Mouse (Mus musculus) CD4-positive, CD25-positive, alpha-beta regulatory T cell, adult 4 months (primary cell): ENCODE data around the gene Cpxm1. TPM values are rescaled to one million over a fixed set of nuclear protein-coding genes. Genes with fewer than 3 reads are reported as not detected.

Experiments used
- ATAC-seq: one replicate; pipeline ENCODE4 v1.8.0; 2017
- polyA plus RNA-seq, 2 experiments: library from polyadenylated mRNA; unstranded; fragments of 100-300 nt; shearing (Covaris generic); gene quantifications; one replicate each; pipeline ENCODE4 v1.2.1; 2017

Cpxm1 gene
- under 1 TPM in 1 of 2 experiments, not detected in 1; 0.48 TPM for polyA plus RNA-seq

DNA sequence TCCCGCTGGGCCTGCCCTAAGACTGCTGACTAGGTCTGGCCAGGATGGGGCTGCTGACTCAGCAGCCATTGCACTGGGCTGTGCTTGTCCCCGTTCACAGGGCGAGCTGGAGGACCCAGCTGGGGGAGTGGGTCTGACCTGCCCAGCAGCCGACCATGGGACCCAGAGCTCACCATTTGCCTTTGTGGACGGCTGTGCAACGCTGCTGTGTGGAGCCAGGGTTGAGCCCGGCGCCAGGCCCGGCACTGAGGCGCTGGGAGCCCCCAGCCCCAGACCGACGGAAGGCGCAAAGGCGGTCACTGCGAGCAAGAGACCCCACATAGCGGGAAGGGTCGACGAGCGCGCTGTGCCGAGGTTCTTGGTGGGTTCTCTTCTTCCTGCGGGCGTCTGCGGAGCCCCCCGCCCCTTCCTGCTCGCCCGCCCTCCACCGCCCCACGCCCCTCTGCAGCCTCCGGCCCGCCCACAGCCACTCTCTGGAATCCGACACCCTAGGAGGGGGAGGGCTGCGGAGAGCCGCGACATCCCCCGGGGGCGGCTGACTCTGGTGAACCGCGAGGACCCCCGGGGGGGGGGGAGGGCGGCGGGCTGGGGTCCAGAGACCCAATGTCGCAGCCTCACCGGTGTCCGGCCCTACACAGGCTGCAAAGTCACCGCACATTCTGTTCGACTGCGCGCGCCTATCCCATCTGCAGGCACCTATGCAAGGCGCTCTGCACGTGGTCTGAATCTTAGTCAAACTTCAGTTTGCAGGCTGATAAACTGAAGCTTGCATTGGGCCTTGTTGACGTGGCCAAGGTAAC is at the start of gene Cpxm1:
Gene Cpxm1, minus strand, starts transcription at position 389 of the 800 bp plus-strand sequence.
- ATAC-seq: no peak

DNA sequence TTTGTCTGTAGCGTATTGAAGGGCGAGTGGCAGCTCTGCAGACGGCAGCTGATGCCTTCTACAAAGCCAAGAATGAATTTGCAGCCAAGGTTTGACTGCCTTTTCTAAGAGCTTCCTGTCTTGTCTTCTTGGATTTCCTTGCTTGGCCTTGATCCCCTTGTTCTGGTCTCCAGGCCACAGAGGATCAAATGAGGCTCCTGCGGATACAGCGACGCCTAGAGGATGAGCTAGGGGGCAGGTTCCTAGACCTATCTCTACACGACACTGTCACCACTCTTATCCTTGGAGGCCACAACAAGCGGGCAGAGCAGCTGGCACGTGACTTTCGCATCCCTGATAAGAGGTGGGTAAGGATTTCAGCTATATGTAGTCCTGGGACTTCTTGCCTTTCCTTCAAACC is 44.8 kb upstream of the Cpxm1 start:
- no peak for ATAC-seq

DNA sequence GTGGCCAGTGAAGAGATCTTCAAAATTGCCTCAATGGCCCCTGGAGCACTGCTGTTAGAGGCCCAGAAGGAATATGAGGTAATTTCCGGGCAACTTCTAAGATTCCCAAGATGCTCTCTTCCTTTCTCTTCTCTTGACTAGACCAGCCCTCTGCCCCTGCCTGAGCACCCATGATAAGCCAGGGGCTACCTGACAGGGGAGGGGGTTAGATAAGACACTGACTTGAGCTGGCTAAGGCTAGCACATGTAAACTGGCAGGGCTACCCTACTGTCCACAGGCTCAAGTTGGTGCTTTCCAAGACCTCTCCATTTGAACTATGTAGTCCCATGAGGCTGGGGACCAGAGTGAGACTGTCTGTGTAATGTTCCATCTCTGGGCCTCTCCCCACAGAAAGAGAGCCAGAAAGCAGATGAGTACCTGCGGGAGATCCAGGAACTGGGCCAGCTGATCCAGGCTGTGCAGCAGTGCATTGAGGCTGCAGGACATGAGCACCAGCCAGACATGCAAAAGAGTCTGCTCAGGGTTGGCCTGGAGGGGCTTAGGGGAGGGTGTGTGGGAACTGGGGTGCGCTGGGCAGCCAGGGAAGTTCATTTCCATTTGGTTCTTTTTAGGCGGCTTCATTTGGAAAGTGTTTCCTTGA is 42.6 kb upstream of the Cpxm1 start:
- no peak for ATAC-seq

DNA sequence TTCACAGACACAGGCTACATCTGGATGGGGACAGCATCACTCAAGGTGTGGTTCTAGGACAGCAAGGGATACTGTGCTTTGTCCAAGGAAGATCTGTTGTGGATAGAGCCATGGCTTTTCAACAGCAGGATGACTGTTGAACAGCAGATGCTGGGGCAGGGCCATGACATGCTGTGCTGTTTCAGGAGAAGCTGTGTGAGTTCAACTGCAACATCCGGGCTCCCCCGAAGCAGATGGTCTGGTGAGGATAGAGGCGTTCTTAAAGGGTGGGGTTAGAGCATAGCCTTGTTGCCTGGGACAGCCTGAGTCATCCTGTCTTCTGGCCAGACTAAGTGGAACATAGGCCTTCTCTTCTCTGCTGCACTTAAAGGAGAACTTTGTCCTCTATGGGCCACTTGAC is 41.5 kb upstream of the Cpxm1 start:
- no peak for ATAC-seq

DNA sequence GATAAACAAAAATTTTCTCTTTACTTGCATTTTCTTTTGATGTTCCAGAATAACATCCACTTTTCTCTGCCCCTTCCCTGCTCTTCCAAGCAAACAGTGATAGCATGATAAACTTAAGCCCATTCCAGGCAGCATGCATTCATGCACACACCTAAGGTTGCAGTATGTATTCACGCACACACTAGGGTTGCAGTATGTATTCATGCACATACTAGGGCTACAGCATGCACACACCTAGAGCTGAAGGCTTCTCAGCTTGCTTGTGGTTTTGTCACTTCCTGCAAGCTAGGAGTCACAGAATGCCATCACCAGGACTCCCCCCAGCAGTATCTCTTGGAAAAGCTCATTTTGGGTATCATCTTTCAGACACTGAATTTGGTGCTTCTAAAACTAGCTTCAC is 39.4 kb upstream of the Cpxm1 start:
- no peak for ATAC-seq

DNA sequence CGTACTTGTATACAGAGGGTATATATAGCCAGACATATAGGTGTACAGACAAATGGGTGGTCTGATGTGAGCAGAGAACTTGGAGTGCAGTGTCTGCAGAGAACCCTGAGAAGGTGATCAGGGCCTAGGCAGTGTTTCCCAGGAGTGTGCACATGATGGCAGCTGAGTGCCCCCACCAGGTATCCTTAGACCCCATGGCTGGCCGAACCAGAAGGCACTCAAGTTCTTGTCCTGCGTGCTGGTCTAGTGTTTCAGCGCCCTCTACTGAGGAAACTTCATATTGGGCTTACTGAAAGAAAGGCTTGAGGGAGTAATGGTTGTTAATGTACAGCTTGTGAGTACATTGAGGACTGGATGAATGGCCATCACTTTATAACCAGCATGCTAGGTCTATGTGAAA is 35.8 kb upstream of the Cpxm1 start:
- ATAC-seq: peak; percentile 62

DNA sequence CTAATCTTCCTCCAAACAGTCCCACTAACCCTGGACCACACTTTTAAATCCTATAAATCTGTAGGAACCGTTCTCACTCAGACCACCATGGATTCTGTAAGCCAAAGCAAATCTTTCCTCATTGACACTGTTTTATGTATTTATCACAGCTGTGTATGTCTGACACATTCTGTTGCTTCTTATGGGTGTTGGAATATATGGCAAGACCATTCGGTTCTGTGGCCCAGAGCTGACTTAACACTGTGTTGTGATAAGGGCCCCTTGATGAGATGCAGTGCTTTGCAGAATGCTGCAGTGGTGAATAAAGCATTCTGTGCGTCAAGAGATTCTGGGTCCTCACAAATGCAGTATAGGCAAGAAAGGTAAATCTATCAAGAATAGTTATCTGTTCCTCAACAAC is 34.8 kb upstream of the Cpxm1 start:
- no peak for ATAC-seq

DNA sequence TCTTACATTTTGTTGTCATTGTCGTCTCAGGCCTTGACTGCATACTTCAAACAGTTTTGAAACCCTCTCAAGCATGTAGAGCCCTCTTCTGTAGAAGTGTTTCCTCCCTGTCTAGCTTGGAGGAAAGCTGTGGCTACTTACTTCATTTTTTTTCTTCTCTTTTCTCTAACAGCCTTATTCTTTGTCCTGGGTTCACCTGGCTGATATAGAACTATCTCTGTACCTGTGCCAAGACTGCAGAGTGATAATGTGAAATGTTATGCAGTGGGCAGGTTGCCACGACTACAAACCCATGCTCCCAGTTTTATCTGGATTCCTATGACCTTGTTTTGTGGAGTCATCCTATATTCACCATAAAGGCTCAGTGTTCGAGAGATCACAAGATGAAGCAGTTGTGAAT is 33.1 kb upstream of the Cpxm1 start:
- ATAC-seq: no peak

DNA sequence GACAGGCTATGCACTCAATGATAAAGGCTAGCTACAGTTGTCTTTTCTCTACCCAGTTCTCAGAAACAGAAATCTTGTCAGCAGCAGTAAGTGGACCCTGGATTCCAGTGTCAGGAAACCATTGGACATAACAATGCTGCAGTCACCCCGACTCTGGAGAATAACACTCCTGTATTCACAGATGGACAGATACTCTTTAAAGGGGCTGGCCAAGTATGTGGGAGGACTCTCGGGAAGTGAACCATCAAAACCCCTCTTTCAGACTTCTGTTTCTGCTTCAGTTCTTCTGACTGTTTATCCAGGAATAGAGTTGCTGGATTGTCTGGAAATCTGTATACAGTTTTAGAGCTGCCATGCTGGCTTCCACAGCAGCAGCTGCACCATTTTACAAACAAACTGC is 32.5 kb upstream of the Cpxm1 start:
- ATAC-seq: no peak

DNA sequence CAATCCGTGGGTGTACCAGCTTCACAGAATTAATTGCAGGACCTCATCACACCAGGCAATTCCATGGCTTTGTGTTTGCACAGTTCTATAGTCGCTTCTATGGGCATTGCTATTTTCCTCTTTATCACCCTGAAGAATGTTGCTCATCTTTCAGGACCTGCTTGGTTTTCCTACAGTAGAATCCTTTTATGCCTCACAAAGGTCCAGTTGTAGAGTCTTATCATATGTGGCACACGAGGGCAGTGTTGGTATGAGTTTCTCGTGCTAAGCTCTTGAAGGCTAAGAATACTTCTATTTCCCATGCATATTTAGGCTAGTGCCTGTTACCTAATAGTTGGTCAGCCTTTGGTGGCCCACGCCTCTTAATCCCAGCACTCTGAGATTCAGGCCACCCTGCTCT is 27.7 kb upstream of the Cpxm1 start:
- ATAC-seq: no peak

DNA sequence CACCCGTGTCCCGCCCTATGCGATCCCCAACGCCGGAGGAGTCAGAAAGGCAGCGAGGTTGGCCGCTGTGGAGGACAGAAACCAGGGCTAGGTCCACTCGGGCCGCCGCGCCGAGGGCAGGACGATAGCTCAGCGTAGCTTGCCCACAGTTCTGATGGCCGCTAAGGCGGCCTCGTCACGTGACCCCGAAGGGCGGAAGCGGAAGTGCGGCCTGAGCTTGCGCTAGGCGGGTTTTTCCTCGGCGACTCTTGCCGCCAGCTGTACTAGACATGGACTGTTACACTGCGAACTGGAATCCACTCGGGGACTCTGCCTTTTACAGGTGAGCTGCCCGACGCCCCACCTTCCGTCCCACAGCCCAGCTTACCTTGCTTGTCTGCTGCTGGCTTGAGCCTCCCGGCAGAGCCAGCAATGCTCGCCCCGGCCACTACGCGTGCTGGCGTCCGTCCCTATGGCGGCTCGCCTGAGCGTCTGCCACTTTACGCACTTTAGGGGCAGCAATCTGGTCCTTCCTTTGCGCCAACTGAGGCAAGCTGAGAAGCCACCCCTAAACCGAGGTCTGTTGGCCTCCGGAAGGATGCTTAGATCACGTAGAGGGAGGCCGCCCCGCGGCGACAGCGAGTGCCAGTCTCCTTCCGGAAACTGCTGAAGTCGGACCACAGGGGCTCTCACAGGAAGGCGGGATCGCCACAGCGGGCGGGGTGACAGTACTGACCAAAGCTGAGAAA is 26.9 kb upstream of the Cpxm1 start, which contains the start of the genes Vps16 and Pced1a:
Gene Vps16, plus strand, starts transcription at position 214 of the 728 bp plus-strand sequence.
Gene Pced1a, minus strand, starts transcription at position 576 of the 728 bp plus-strand sequence.
- ATAC-seq: peak; percentile 91

DNA sequence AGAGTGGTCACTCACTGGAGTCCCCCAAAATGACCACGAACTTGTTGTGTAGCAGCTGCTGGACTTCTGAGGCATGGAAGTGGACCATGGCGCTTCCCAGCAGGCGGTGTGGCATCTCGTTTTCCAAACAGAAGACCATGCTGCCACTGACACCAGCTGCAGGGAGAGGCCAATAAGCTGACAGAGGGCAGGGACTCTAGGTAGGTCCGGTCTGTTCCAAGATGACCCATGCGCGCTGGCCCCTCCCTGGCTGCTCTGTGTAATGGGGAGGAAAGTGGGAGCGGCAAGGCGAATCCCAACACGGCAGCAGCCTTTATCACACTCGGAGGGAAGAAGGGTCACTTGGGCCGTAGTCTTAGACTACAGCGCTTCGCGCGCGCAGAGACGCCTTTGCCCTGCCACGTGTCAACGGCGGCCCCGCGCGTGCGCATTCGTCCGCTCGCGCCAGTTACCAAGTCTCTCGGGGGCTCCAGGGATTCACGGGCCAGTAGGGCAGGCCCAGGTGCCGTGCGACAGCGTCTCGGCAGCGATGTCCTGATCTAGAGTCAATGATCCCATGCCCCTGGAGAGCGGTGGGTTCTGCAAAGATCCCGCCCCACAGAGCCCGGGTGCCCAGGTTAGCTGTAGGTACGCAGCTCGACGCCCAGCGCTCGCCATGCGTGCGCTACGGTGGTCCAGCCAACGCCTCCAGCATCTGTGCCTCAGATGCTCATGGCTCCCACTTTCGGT is 26.2 kb upstream of the Cpxm1 start:
- peak; percentile 57 for ATAC-seq

DNA sequence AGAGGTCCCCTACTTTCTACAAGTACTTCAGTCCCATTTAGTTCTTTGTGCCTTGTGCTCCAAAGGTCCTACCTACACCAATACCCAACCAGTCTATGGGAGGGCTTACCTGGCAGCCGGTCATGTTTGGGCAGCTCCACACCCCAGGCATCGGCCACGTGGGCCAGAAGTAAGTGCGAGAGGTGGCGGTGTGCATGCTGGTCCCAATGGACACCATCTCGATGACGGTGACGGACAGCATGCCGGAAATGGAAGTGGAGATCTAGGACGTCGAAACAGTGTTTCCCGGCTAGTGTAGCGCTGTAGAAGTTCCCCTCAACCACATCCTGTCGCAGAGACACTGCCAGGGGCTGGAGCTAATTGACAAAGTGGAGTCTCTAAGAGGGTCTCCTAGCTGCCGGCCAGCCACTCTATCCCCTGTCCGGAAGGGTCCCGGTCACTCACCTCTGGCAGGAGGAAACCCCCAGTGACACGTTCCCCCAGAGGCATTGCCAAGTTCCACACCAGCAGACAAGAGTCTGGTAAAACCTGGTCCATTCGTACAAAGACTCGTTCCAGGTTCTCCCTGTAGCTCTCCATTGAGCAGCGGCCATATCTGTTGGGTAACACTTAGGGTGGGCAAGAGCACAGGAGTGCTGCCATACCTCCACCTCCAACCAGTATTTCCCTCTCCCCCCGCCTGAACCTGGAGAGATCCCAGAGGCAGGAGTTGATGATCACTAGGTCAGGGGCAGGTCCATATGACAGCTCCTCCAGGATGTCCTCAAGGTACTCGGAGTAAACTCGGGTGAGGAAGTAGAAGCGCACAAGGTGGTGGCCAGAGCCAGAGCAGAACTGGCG is 24.6 kb upstream of the Cpxm1 start:
- no peak for ATAC-seq

DNA sequence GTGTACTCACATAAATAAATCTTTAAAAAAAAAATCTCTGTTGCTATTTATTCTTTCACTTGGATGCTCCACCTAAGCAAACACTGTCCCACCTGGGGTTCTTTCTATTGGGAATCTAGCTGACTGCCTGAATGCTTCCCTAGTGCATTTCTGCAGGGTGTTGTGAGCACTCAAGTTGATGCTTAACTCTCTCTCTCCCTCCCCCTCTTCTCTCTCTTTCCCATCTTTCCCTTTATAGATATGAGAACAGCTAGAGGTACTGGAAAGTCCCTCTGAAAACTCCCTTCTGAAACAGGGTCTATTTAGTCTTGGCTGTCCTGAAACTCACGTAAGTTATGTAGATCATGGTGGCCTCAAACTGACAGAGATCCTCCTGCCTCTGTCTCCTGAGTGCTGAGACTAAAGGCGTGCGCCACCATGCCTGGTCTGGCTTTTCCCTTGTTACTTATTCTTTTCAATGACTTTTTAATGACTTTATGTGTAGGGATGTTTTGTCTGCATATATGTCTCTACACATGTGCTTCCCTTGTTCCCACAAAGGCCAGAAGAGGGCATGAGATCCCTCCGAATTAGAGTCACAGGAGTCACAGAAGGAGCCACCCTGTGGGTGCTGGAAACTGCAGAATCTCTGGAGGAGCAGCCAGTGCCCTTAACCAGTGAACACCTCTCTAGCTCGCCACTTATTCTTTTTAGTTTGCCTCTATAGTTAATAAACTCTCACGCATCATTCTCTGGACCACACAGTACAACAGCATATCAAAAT is 16.9 kb upstream of the Cpxm1 start:
- ATAC-seq: no peak

DNA sequence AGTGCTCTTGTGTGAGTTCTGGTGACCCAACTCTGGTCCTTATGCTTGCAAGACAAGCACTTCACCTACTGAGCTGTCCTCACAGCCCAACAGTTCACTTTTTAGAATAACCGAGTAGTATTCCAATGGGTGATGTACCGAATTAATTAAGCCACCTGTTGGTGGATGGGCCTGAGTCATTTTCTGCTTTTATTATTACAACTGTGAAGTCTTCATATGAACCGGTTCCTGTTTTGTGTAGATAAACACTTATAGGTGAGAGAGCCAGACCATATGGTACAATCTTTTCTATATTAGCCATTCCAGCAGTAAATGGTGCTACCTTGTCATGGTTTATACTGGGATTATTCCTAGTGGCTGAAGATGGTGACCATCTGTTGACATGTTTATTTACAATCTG is 15.4 kb upstream of the Cpxm1 start:
- no peak for ATAC-seq

DNA sequence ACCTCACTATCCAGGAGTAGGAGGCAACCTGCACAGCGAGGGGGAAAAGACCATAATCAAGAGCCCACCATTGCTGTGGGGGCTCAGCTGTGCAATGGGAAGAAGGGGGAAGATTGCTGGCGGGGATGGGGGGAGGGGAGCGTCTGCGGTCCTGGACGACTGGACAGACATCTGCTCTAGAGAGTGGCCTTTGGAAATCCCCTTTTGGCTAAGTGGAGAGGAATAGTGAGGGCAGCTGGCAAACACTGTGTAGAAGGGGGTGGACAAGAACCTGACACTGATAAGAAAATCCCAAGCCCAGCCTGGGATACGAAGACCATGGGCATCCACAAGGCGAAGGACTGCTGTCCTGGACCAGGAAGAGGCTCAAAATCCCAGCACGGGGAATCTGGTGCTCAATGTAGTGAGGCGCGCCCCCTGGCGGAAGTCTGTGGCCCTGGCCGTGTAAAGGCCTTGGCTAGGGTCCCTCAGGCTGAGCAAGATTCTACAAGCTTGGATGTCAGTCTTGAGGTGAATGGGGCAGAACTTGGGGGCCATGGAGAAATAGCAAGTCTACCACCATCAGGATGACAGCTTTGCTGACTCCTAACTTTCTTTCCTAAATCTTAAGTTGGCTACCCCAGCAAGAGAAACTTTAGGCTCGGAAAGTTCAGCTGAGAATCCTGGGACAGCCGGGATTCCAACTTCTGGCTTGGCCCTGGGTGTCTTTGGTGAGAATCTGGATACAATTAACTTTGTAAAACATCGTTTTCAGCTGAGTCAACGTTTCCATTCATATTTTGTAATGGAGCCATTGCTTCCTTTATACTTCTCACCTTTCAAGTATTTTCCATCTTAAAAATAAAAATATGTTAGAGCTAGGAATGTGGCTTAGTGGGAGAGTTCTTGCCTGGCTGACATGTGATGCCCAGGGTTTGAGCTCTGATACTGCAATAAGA is 14.5 kb upstream of the Cpxm1 start:
- ATAC-seq: peak; percentile 75

DNA sequence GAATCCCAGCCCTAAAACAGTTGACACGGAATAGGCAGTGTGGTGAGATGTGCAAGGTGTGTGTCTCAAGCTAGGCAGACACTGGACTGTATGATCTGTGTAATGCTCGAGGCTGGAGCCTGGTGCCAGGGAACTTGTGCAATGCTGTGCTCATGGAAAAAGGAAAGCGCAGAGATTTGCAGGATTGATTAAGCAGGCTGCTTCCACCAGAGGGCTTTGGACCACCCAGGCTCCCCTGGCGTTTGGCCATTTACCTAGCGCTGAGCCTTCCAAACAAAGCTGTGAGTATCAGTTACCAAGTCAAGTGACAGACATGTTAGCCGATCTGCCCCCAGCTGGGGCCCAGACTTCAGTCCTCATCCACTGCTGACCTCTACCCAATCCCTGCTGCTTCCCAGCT is 10.8 kb upstream of the Cpxm1 start:
- ATAC-seq: no peak

DNA sequence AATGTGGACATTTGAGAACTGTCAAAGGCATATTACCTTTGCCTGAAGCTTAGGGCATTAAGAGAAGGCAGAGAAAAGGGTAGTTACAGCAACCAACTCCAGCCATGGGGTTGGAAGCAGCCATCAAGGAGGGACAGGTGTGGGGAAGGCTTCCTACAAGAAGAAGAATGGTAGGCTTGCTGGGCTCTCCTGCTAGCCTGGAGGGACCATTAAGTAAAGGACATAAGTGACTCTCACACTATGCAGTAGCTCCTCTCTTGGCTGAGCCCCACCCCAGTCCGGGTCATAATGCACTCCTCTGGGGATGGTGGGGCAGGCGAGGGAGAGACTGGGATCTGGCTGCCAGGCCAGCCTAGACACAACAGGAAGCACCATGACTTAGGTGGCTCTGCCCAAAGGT is 8.8 kb upstream of the Cpxm1 start, which contains the start of gene Tmem239:
Gene Tmem239, plus strand, starts transcription at position 301 of the 400 bp plus-strand sequence.
- no peak for ATAC-seq

DNA sequence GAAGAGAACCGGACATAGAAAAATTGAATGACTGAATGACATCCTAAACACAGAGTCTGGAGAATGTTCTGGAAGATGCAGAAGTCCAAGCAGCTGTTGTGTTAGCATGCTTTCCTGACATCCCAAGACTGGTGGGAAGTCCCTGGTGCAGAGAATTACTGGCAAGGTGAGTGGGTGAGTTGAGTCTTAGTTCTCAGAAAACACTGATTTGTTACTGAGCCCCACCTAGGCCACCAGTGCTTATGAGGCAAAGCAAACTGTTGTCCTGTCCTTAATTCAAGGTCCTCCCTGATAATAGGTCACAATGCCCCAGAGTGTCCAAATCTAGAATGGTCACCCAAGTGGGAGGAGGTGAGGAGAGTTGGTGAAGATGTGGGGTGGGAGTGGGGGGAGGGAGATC is 7.6 kb upstream of the Cpxm1 start, which contains the start of the genes Gm28372 and 1700020A23Rik:
Gene Gm28372, plus strand, starts transcription at position 301 of the 400 bp plus-strand sequence.
Gene 1700020A23Rik, plus strand, starts transcription at position 321 of the 400 bp plus-strand sequence.
- no peak for ATAC-seq
